Mouse (Mus musculus) liver, embryonic 12.5 days (tissue): ENCODE measurements at regions not wholly inside any gene's neighbourhood (a gene's known extent, or its start where the extent isn't known, plus 50 kb on each side); places are given as distances from the start of the nearest gene placed in this dataset.

Experiments used
- ATAC-seq: fragments of 200-750 bp; cut with Nextera tagmentation; 2 replicates; pipeline ENCODE4 v1.8.0; 2017; ENCODE audit warnings: moderate number of reproducible peaks, mild to moderate bottlenecking, moderate library complexity
- H3K27ac ChIP-seq: fragments of 300-500 bp; sonication (generic); 2 replicates; pipeline ENCODE4 v1.5.1; 2016; ENCODE audit warnings: mild to moderate bottlenecking
- H3K27me3 ChIP-seq: fragments of 300-500 bp; sonication (generic); replicated peaks from 2 replicates; pipeline ENCODE4 v1.6.1; 2016; ENCODE audit warnings: mild to moderate bottlenecking, moderate library complexity
- H3K36me3 ChIP-seq: fragments of 300-500 bp; sonication (generic); 2 replicates; pipeline ENCODE4 v1.6.1; 2016; ENCODE audit warnings: mild to moderate bottlenecking, moderate library complexity
- H3K4me1 ChIP-seq: fragments of 300-500 bp; sonication (generic); 2 replicates; pipeline ENCODE4 v1.6.1; 2016
- H3K4me2 ChIP-seq: fragments of 300-500 bp; sonication (generic); 2 replicates; pipeline ENCODE4 v1.6.1; 2016; ENCODE audit warnings: mild to moderate bottlenecking, moderate library complexity
- H3K4me3 ChIP-seq: fragments of 300-500 bp; sonication (generic); 2 replicates; pipeline ENCODE4 v1.5.1; 2016; ENCODE audit warnings: mild to moderate bottlenecking, moderate library complexity
- H3K9ac ChIP-seq: fragments of 300-500 bp; sonication (generic); 2 replicates; pipeline ENCODE4 v1.6.1; 2016; ENCODE audit warnings: mild to moderate bottlenecking, moderate library complexity
- H3K9me3 ChIP-seq: fragments of 300-500 bp; sonication (generic); replicated peaks from 2 replicates; pipeline ENCODE4 v1.6.1; 2016; ENCODE audit warnings: mild to moderate bottlenecking, moderate library complexity
- WGBS: fragments of 180-500 bp; shearing (Covaris S2); methylation state at CpG from one replicate; pipeline ENCODE4 v1.1.7; 2016; ENCODE audit not compliant: insufficient replicate concordance; 5-methylcytosine and 5-hydroxymethylcytosine counted together

DNA sequence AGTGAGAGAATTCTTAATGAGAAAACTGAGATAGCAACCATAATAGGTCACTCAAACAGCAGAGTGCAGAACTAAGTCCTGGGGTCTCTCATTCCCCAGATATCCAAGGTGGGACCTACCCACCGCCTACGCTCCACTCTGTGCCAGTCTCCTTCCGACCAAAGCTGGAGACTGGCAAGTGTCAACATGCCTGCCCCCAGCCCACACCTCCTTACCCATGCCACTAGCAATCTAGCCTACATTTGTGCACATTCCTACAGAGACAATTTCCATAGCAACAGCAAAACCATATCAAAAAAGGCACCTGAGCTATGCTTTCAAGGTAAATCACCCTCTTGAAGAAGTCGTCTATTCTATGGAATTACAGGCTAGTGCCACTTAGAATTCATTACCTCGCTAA, 97.3 kb upstream of the Ankrd1 start:
- Histone ChIP-seq H3K4me2 (no peak overlapping the region), H3K36me3 (no peaks in the 10 kb centered on the region), H3K9me3 (no peaks in the 10 kb centered on the region), H3K27ac (no peak overlapping the region), H3K4me1 (no peaks in the 10 kb centered on the region), H3K4me3 (no peak overlapping the region), H3K27me3 (no peaks in the 10 kb centered on the region), H3K9ac (no peak overlapping the region)
- no peak for ATAC-seq
- WGBS, result 74% methylated on average over 5 of the region's 5 CpGs

DNA sequence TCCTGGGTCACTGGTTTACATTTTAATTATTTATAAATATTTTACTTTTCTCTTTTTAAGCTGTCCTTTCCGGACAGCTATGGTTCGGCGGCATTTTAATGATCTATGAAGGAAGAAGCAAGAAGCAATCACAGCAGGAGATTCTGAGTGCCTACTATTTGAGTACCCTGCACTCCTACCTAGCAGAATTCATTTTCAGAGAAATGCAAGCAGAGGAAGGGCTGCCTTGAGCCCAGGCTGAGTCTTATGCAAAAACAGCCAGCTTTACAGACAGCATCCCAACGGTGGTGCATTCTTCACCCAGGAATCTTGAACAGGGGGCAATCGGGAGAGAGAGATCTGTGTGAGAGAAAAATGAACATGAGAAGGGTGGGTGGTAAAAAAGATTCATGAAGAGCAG, 97.7 kb upstream of the Ankrd1 start:
- no peaks in the 10 kb centered on the region for H3K9me3 ChIP-seq
- 74% methylated on average over 5 of the region's 5 CpGs for WGBS
- no peak overlapping the region for H3K27ac ChIP-seq
- H3K4me2 ChIP-seq, result no peak overlapping the region
- no peak overlapping the region for H3K9ac ChIP-seq
- H3K27me3 ChIP-seq, result no peaks in the 10 kb centered on the region
- ATAC-seq, result no peak
- no peaks in the 10 kb centered on the region for H3K36me3 ChIP-seq
- no peak overlapping the region for H3K4me3 ChIP-seq
- no peaks in the 10 kb centered on the region for H3K4me1 ChIP-seq

DNA sequence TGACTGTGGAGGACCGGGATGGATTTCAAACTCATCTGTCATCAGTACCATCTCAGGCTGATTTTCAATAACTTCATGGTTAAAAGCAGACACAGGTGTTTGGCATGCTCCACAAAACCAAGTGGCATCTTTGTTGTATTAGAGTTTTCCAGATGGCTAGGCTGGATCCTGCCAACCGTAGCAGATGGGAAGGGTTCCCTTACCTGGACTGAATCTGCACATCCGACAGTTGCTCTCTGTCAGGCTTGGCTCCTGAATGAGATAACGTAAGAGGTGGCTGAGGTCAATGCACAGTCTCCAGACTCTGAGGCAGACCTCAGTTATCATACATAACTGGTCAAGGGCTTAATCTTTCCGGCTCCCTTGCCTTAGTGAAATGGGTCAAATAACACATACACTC, 99.0 kb upstream of the Ankrd1 start:
- H3K36me3 ChIP-seq, result no peaks in the 10 kb centered on the region
- H3K9ac ChIP-seq, result no peak overlapping the region
- 63% methylated on average over 5 of the region's 5 CpGs for WGBS
- no peak overlapping the region for H3K27ac ChIP-seq
- no peak overlapping the region for H3K4me3 ChIP-seq
- ATAC-seq, result no peak
- H3K27me3 ChIP-seq, result no peaks in the 10 kb centered on the region
- no peaks in the 10 kb centered on the region for H3K9me3 ChIP-seq
- H3K4me2 ChIP-seq, result no peak overlapping the region
- no peaks in the 10 kb centered on the region for H3K4me1 ChIP-seq

- Histone ChIP-seq H3K9me3 (no peaks in the 10 kb centered on the region), H3K4me2 (no peak overlapping the region), H3K4me1 (no peaks in the 10 kb centered on the region), H3K27ac (no peak overlapping the region), H3K36me3 (no peaks in the 10 kb centered on the region), H3K4me3 (no peak overlapping the region), H3K27me3 (no peaks in the 10 kb centered on the region; the same call in 1 of the 2 replicates), H3K9ac (no peak overlapping the region)
- no peak for ATAC-seq
- WGBS, result 42% methylated on average over 2 of the region's 2 CpGs
Measured at GRCm38 (mm10) chr19:36221104-36221503, 101.2 kb upstream of the Ankrd1 start.

- no peak overlapping the region for H3K4me2 ChIP-seq
- H3K9me3 ChIP-seq, result no peaks in the 10 kb centered on the region
- no peaks in the 10 kb centered on the region; the same call in 1 of the 2 replicates for H3K27me3 ChIP-seq
- no peak for ATAC-seq
- H3K4me3 ChIP-seq, result no peak overlapping the region
- no peak overlapping the region for H3K27ac ChIP-seq
- no peaks in the 10 kb centered on the region for H3K36me3 ChIP-seq
- H3K9ac ChIP-seq, result no peak overlapping the region
- H3K4me1 ChIP-seq, result no peaks in the 10 kb centered on the region
Measured at GRCm38 (mm10) chr19:36221596-36221995, 101.7 kb upstream of the Ankrd1 start.

DNA sequence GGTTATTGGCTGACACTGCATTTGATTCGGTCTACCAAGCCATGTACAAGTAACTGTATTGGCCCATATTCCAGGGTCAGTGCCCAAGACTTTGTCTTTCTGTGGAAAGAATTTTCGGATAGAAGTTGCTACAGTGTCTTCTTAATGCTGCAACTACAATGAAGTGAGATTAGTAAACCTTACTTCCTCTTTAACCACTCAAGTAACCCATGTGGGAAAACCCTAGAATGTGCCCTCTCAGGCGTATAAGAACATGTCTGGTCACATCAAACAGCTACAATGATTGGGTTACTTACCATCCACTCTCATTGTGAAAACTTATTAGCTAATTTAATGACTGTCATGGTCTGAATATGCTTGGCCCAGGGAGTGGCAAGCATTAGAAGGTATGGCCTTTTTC, 102.3 kb upstream of the Ankrd1 start:
- no peaks in the 10 kb centered on the region for H3K9me3 ChIP-seq
- no peak overlapping the region for H3K9ac ChIP-seq
- H3K4me3 ChIP-seq, result no peak overlapping the region
- H3K27me3 ChIP-seq, result no peaks in the 10 kb centered on the region; the same call in 1 of the 2 replicates
- no peaks in the 10 kb centered on the region for H3K36me3 ChIP-seq
- no peak for ATAC-seq
- H3K4me2 ChIP-seq, result no peak overlapping the region
- WGBS, result 52% methylated on average over 3 of the region's 3 CpGs
- no peaks in the 10 kb centered on the region for H3K4me1 ChIP-seq
- no peak overlapping the region for H3K27ac ChIP-seq

DNA sequence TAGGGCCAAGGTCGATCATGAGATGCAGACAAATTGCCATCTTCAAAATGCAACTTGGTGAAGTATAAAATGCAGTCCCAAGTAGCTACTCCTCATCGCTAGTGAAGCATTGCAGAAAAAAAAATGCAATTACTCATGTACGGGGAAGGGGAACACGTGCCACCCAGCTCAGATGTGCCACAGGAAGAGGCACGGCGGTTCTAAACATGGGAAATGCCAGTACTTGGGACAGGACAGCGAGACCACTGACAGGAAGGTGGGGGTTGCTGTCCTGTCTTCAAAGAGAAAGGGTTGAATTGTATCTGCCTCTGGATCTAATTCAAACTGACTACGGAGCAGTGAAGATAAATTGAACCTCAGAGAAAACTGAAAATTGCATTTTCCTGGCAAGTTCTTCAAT, 104.6 kb upstream of the Ankrd1 start:
- no peak overlapping the region for H3K9ac ChIP-seq

DNA sequence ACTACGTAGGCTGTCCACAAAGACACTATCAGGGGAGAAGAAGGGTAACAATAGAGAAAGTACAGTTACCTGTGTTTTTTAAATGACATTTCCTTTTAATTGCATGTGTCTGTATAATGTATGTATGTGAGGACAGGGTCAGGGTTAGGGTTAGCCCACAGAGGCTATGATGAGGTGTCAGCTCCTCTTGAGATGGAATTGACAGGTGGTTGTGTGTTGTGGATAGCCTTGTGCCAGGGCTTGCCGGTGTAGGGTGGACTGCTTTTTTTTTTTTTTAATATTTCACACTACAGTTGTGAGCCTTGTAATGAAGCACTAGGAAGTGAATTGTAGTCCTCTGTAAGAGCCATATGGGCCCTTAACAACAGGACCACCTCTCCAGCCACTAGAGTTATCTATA, 105.7 kb upstream of the Ankrd1 start:
- no peak for ATAC-seq
- Histone ChIP-seq H3K4me1 (no peaks in the 10 kb centered on the region), H3K4me3 (no peak overlapping the region), H3K36me3 (no peaks in the 10 kb centered on the region), H3K9ac (no peak overlapping the region), H3K4me2 (no peak overlapping the region), H3K27ac (no peak overlapping the region), H3K27me3 (no peaks in the 10 kb centered on the region; the same call in 1 of the 2 replicates), H3K9me3 (no peaks in the 10 kb centered on the region)
- WGBS, result 85% methylated on average over 2 of the region's 2 CpGs

More for the DNA sequence above, 104.6 kb upstream of the Ankrd1 start:
- Histone ChIP-seq H3K9me3 (no peaks in the 10 kb centered on the region), H3K27me3 (no peaks in the 10 kb centered on the region; the same call in 1 of the 2 replicates), H3K36me3 (no peaks in the 10 kb centered on the region), H3K4me2 (no peak overlapping the region), H3K27ac (no peak overlapping the region), H3K4me3 (no peak overlapping the region), H3K4me1 (no peaks in the 10 kb centered on the region)
- WGBS, result 20% methylated on average over 8 of the region's 8 CpGs
- no peak for ATAC-seq

DNA sequence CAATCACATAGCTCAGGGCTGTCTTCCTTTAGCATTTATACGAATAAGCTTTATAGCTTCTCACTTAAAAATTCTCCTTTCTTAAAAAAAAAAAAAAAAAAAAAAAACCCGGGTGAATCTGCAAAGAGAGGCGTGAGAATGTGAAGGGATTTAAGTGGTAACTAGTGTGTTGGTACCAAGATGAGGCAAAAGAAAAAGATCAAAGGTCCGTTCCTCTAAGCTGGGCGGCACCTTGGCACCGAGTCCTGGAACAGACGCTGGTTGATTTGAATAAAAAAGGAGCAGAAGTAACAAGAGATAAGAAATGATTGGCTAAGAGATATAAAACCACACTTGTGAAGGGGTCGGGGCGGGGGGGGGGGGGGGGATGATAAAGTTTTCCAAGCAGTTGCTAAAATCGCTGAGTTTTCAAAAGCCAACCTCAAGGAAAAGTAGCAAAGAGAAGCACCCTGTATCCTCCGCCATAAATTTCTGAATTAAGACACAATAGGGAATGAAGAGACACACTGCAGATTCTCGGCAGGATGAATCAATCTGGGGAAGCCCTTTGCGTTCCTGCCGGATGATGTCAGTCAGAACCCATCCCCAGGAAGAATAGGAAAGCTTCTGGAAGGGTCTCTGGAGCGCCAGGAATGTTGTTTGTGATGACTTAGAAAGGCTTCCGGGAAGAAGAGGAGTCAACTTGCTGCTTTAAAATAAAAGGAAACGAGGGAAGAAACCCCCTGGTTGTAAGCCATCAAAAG, 107.7 kb upstream of the Ankrd1 start:
- H3K4me1 ChIP-seq, result no peaks in the 10 kb centered on the region
- no peak overlapping the region for H3K4me3 ChIP-seq
- no peak overlapping the region for H3K27ac ChIP-seq
- no peaks in the 10 kb centered on the region for H3K9me3 ChIP-seq
- no peaks in the 10 kb centered on the region; the same call in 1 of the 2 replicates for H3K27me3 ChIP-seq
- no peak overlapping the region for H3K4me2 ChIP-seq
- ATAC-seq, result no peak
- 16% methylated on average over 16 of the region's 17 CpGs for WGBS
- H3K9ac ChIP-seq, result no peak overlapping the region
- H3K36me3 ChIP-seq, result no peaks in the 10 kb centered on the region

DNA sequence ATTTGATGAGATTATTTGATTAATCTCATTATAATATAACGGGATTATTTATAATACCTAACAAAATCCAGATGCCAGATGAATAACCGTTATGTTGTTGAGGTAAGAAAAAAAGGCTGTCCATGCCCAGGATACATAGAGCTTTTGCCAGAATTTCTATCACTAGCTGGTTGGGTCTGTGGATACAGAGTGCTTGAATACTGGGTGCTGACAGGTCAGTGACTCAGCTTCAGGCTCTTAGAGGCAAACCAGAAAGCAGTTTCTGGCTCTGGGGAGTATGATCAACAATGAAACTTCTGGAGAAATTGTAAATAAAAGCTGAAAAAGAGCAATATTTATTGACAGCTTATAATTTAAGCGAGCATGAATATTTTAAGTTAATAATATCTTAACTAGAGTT, 109.4 kb upstream of the Ankrd1 start:
- no peak overlapping the region for H3K27ac ChIP-seq

GRCm38 (mm10) chr19:36229941-36230340, 110.0 kb upstream of the Ankrd1 start:
- H3K9ac ChIP-seq, result no peak overlapping the region
- no peak for ATAC-seq
- H3K4me1 ChIP-seq, result no peaks in the 10 kb centered on the region
- no peaks in the 10 kb centered on the region for H3K9me3 ChIP-seq
- H3K36me3 ChIP-seq, result no peaks in the 10 kb centered on the region
- no peak overlapping the region for H3K4me2 ChIP-seq
- WGBS, result 77% methylated on average over 1 of the region's 1 CpGs
- H3K27me3 ChIP-seq, result no peaks in the 10 kb centered on the region
- H3K27ac ChIP-seq, result no peak overlapping the region
- no peak overlapping the region for H3K4me3 ChIP-seq

More for the DNA sequence above, 109.4 kb upstream of the Ankrd1 start:
- Histone ChIP-seq H3K36me3 (no peaks in the 10 kb centered on the region), H3K4me3 (no peak overlapping the region), H3K4me2 (no peak overlapping the region), H3K4me1 (no peaks in the 10 kb centered on the region), H3K9me3 (no peaks in the 10 kb centered on the region), H3K9ac (no peak overlapping the region), H3K27me3 (no peaks in the 10 kb centered on the region; the same call in 1 of the 2 replicates)
- 73% methylated on average over 3 of the region's 3 CpGs for WGBS
- ATAC-seq, result no peak

DNA sequence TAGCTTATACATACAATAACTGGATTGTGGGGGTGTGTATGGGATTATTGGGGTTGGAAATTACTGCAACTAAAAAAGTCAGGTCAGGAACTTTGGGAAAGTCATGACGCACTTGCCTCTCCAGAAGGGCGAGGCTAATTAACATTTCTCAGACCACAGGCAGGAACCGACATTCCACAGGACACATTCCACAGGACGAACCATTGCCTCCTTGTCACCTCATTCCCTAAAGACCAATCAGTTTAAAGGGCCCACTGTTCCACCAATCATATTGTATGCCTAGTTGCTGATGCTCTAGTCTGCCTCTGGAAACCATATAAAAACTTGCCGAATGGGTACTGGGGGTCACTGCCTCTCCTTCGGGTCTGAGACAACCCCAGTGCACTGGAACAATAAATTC, 113.0 kb upstream of the Pcgf5 start:
- no peak overlapping the region for H3K4me3 ChIP-seq
- H3K4me2 ChIP-seq, result no peak overlapping the region
- no peaks in the 10 kb centered on the region for H3K36me3 ChIP-seq
- 75% methylated on average over 6 of the region's 6 CpGs for WGBS
- H3K9me3 ChIP-seq, result no peaks in the 10 kb centered on the region
- no peak overlapping the region for H3K27ac ChIP-seq
- ATAC-seq, result no peak
- no peaks in the 10 kb centered on the region for H3K4me1 ChIP-seq
- no peak overlapping the region for H3K9ac ChIP-seq
- no peaks in the 10 kb centered on the region for H3K27me3 ChIP-seq
